Mouse (Mus musculus) common myeloid progenitor, adult 5-6 weeks (primary cell): Measurements from ENCODE around the gene Gm37240. TPM values are rescaled to one million over a fixed set of nuclear protein-coding genes. Genes with fewer than 3 reads are reported as not detected.

Experiments used
- ATAC-seq: replicated peaks from 2 replicates; pipeline ENCODE4 v1.8.0; 2016; ENCODE audit warnings: low read depth, mild to moderate bottlenecking, moderate TSS enrichment, inconsistent platforms; ENCODE audit not compliant: poor library complexity, severe bottlenecking
- total RNA-seq: library from RNA; stranded (forward); fragments of 200-1000, 187-1606 nt; gene quantifications from 2 replicates; pipeline ENCODE4 v1.2.3, GENCODE M21; 2017

Gm37240 gene
- total RNA-seq, 1 experiment from 2014 or later: not detected

DNA sequence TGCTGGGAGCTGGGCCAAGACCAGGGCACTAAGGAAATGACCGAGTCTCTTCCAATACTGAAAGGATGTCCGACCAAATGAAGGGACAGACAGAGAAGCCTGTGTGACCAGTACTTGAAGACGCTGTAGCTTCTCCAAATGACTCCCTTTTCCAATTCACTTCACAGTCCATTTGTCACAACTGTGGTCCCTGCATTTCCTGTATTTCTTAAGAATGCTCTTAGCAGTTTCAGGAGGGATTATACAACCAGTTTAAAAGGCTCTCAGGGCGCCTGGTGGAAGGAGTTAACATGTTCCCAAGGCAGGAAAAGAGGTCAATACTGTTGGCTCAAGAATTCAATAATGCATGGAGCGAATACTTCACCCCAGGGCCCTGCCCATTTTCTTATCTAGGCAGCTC lies 1414.4 kb downstream of the Gm37240 start:
- no peak for ATAC-seq

DNA sequence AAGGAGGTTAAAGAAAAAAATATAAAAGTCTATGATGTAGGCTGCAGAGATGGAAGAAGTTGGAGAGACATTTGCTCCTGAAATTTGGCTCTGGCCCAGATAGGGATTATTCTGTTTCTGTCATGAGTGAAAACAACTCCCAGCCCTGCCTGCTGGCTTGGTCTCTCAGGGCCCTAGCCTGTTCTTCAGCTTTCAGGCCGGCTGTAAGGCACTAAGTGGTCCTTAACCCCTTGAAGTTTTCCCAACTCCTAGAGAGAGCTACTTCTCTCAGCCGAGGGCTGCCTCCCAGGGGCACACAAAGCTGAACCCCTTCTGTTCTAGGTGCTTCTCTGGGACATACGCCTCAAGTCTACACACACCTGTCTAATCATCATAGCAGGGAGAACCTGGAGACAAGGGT lies 1414.8 kb downstream of the Gm37240 start:
- no peak for ATAC-seq

DNA sequence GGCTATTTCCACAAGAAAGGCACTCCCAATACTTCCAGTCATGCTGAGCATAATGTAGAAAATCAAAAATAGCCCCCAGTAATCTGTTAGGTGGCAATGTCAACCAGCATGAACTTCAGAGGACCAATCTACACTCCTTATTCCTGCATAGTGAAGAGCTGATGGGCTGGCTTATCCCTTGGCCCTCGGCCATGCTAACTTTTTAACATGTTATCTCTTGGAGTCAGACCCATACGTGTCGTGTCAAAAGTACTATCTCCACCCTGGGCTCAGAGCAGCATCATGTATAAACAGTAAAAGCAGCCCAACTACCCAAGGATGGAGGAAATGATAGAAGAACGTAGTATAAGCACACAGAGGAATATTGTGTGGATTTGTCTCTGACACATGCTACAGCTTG lies 1416.2 kb downstream of the Gm37240 start:
- peak; percentile 44 for ATAC-seq

DNA sequence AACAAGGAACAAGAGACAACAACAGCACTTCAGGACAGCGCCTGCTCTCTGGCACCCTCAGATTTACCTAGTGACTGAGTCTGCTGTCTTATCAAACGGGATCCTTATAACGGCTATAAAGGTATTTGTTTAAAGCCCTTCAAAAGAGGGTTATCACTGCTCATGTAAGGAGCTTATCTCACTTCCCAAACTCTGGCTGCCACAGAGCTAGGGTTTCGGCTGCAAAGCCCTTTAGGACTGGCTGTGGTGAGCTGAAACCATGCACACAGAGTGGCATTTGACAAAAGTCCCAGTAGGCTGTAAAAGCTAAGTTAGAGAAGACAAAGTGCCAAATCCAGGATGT lies 1419.2 kb downstream of the Gm37240 start:
- peak; percentile 8; the same call in 1 of the 2 replicates for ATAC-seq

DNA sequence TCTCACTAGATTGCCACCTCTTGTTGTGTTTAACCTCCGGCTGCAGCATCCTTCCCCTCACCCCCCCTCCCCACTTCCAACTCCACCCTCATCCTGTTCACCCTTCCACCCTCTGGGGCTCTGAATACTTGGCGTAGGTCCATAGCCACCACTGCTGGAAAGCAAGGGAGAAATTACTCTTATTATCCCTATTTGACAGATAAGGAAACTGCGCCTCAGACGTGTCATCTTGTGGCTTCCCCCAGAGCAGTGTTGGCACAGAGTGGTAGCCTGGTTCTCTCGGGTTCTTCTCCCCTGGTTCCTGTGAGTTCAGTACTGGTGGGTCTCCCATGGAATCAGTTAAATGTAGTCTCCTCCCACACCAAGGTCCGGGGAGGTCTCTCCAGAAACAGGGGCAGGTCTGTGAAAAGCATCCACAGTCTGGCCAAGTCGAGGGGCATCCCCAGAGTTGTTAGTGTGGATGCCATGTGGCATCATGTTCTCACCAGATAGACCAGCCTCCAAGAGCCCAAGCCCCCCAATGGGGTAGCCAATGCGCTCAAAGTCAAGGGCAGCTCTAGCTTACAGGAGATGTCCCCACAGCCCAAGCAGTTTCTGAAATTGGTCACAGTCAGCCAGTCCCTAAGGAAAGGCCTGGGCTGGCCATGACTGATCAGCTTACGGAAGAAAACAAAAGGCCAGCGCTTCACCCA lies 1419.8 kb downstream of the Gm37240 start:
- peak; percentile 60 for ATAC-seq

DNA sequence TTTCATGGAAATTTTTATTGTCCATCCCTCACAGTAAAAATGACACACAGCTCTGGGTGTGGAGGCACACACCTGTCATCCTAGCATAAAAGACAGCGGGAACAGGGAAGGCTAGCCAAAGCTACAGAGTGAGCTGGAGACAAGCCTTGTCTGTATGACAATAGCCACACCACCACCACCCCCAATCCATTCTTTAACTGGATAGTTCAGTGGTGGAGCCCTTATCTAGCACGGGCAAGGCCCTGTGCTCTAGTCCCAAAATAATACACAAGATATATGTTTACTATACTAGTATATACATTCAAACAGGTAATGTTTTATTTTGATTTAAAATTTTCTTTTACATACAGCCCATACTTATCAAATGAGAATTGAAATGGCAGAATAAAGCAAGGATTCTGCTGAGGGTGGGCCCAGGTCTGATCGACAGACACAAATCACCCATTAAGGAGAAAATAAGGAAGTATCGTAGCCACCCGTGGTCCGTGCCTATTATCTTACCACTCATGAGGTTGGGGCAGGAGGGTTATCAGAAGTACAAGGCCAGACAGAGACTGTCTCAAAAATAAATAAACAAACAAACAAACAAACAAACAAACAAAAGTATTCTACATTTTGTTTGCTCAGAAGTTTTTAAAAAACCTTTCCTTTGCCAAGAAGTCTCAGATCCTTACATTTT lies 1421.4 kb downstream of the Gm37240 start:
- peak; percentile 45; the same call in 1 of the 2 replicates for ATAC-seq

DNA sequence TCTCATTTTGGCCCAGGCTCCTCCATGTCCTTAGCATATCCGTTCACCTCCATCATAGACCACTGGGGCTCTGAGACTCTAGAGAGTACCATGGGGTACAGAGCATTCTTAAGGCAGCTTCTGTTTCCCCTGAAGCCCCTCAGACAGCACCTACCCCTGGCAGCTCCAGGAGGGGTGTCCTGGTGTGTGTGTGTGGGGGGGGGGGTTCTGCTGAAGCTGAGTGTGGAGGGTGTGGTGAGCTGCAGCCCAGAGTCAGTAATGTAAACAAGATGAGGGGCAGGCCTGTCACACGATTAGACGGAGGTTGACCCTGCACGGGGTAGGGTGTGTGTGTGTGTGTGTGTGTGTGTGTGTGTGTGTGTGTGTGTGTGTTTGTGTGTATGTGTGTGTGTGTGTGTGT lies 1425.6 kb downstream of the Gm37240 start:
- ATAC-seq: no peak

DNA sequence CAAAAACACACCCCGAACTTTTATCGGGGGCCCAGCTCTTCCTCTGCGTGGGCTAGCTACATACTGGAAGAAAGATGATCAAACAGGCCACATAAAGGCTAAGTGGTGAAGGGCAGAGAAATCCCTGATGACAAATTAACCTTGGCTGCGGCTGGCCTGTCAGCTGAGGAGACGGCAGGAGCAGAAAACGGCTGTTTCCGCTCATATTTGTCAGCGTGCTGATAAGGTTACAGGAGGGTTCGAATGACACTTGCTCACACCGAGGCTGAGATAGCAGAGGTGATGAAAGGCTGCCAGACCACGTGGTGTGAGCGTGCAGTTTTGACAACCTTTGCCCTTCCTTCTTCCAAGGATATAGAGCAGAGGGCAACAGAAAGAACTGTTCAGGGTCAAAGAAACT lies 1426.4 kb downstream of the Gm37240 start:
- ATAC-seq: peak; percentile 75

DNA sequence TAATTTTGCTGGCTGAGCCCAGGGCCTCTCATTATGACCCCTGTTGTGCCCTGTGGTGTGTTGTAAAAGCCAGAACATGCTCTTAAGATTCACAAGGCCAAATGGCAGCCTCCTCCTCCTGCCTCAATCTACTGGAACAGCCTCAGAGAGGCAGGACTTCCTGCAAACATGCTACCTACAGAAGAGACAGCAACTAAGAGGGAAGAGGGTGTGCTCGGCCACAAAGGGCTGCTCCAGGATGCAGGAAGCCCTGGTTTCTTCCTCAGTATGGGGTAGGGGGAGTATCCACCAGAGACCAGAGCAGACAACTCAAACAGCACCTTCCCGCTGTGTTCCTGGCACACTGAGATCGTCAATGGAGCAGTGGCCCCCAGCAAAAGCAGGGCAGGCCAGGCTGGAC lies 1426.8 kb downstream of the Gm37240 start:
- ATAC-seq: peak; percentile 34

DNA sequence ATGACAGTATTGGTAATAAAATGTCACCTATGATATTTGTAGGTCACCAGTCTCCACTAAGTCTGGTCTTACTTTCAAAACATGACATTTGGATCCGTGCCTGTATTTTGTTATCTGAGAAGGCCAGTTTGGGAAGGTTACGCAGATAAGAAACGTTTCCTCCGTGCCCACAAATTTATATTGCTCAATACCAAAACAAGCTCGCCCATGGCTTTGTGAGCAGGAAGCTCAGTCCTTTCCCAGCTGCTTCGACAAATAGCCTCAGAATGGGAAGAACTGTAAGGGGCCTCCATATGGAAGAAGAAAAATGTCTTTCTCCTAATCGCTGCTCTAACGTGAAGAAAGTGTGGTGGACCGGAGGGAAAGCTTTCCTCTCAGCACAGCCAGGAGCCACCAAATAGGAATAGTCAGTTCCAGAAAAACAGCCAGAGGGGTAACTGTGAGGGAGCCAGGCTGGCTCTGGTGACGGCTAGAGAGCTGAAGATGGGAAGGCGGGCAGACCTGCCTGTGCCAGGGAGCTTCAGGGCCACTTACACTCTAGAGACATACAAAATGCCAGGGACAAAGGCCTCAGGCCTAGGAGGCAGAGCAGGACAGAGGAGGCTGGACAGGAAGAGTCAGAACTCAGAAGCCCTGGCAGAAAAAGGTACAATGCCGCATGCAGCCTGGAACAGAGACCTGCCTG lies 1431.4 kb downstream of the Gm37240 start:
- ATAC-seq: peak; percentile 63

DNA sequence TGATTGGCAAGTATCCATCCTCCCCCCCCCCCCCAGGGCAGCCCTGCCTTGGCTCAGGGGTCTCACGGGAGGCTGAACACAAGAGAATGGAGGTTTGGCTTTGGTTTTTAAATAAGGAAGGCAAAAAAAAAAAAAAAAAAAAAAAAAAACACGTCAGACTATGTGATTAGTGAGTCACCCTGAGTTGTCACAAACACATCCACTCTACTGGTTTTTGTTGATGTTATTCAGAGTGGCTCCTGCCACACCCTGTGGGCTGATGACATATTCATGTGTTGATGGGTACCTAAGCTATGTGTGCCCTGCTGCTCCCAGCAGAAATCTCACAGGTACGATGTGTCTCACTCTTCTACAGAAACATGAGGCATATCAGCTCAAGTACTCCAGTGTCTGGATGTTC lies 1436.7 kb downstream of the Gm37240 start:
- no peak for ATAC-seq

DNA sequence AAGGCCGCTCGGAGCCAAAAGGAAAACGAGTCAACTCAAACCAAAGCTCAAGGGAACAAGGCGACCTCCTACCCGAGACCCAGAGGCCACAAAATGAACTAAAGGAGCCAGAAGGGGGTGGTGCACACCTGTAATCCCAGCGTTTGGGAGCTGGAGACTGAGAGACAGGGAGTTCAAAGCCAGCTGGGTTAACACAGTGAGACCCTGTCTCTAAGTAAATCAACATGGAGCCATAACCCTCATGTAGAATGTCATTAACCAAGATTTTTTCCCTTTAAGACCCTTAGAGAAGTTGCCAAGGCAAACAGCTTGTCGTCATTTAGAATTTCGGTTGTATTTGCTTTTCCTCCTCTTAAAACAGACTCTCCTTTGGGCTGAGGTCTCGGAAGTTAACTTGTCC lies 1438.3 kb downstream of the Gm37240 start:
- no peak for ATAC-seq

DNA sequence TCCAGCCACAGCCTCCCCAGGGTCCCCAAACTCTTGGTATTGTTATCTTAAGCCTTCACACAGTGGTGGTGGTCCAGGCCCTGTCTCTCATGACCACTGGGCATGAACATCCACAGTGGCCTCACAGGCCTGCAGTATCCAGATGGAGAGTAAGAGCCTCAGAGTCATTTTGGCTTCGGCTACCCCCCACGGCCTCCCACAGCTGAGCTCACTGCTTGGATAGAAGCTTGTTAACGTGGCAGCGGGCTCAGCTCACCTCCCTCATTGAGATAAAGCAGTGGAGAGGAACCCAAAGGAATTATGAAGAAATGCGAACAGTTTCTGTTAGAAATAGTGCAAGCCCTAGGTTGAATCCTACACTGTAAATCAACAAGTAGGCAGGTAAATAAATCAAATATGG lies 1439.5 kb downstream of the Gm37240 start:
- no peak for ATAC-seq

Other genes starting within 250 kb of the Gm37240 start
- gene Fam160a1, start 70.2 kb downstream of the Gm37240 start, total RNA-seq: not detected in 2 replicates
- gene Glt28d2, start within 50 bp of the Gm37240 start, total RNA-seq: not detected in 2 replicates
- 3.6 and 3.9 TPM in 2 replicates for gene Sh3d19, start 83.6 kb upstream of the Gm37240 start, total RNA-seq
- not detected in 2 replicates for gene Prss48, start 115.0 kb upstream of the Gm37240 start, total RNA-seq